Mouse (Mus musculus): Measurements from ENCODE around the gene Samd4.

Samd4 gene

GRCm38 (mm10) chr14:46955574-46956043 lies 73.0 kb downstream of the Samd4 start:
- DNase-seq (ENCODE audit: low spot score) = no peak

DNA sequence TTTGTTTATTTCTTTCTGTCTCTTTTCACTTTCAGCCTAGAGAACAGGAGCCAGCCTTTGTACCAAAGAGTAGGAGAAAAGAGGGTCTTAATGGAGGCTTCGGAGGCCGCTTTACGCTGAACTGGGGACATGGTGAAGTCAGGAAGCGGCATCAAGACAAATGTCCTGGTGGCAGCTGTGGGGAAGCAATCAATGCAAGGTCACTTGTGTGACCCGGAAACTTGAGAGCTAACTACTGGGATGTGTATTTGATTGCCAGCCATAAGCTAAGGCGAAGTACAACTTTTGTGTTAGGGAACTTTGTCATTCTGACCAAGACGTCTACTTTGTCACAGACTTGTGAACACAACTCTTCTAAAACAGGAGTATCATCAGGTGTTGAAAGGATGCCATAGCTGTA lies 73.5 kb downstream of the Samd4 start:
- no peak for DNase-seq (ENCODE audit: low spot score)

GRCm38 (mm10) chr14:46959166-46959721 lies 76.6 kb downstream of the Samd4 start:
- no peak for DNase-seq (ENCODE audit: low spot score)

- no peak for DNase-seq (ENCODE audit: low spot score)
Measured at GRCm38 (mm10) chr14:46959831-46960230, 77.2 kb downstream of the Samd4 start.

- DNase-seq (ENCODE audit: low spot score) = no peak
Measured at GRCm38 (mm10) chr14:46962832-46963231, 80.2 kb downstream of the Samd4 start.

GRCm38 (mm10) chr14:46964074-46964872 lies 81.6 kb downstream of the Samd4 start:
- DNase-seq (ENCODE audit: low spot score) = no peak

DNA sequence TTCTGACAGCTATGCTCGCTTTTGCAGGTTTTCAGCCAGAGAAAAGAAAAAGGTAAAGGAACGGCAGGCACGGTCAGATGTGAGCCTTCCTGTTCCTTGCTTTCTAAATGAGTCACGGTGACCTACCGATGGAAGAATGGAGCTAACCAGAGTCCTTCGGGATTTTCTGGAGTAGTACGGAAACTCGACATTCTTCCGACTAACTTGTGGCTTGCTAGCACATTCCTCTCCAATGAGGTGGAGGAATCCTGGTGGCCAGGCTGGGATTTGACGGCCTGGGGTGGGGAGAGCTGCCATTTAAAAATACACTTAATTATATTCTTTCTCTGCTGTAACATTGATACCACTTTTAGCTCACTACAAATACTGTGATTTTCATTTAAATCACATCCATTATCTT lies 83.6 kb downstream of the Samd4 start:
- no peak for DNase-seq (ENCODE audit: low spot score)

GRCm38 (mm10) chr14:46968046-46968445 lies 85.4 kb downstream of the Samd4 start:
- no peak for DNase-seq (ENCODE audit: low spot score)

GRCm38 (mm10) chr14:46970673-46971072 lies 88.0 kb downstream of the Samd4 start:
- DNase-seq (ENCODE audit: low spot score) = no peak

- DNase-seq (ENCODE audit: low spot score) = no peak
Measured at GRCm38 (mm10) chr14:46971802-46972201, 89.1 kb downstream of the Samd4 start.

DNA sequence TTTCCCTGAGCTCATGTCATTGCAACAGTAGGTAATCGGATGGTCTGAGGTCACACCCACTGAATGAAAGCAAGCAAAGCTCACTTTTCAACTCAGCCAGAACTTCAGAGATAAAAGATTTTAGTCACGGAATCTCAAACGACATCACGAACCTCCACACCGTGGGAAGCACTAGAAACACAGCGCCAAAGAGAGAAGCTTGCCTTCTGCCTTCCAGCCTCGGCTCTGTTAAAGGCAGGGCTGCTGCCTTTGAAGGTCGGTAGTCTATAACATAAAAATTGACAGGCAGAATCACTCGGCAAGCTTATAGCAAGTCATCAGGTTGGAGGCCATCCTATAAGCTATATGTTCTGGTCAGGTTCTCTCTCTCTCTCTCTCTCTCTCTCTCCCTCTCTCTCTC lies 92.2 kb downstream of the Samd4 start:
- DNase-seq (ENCODE audit: low spot score) = no peak

DNA sequence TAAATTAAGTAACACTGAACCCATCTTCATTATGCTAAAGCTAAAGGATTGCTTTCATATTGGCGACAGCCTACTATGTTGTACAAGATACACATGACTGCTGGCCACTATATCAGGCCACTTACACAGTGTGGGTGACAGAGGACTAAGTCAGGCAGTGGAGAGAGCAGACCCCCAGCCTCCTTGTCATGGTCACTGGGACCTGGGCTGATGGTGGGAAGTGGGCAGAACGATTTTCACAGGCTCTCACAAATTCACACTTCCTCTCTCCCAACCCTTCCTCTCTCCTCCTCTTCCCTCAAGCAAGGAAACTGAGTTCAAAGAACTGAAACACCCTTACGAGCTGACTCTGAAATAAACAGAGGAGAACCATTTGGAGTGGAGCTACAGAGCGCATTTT lies 93.3 kb downstream of the Samd4 start:
- no peak for DNase-seq (ENCODE audit: low spot score)

DNA sequence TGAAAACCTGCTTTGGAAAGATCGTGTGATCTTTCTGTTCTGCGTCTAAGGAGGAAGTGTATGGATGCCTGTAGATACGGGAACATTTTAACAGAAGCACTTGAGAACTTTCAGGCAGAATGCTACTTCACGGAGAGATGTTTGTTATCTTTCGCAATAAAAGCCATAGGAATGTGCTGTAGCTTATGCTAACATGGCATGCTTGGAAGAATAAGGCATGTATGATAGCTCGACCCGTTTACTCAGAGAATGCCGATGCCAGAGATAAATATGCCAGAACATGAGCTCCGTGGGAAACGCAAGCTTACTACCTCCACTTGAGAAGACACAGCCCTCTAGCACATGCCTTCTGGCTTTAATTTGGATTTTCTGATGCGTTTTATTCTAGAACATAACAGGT lies 94.1 kb downstream of the Samd4 start:
- no peak for DNase-seq (ENCODE audit: low spot score)

- DNase-seq (ENCODE audit: low spot score) = no peak
Measured at GRCm38 (mm10) chr14:46977660-46978059, 95.0 kb downstream of the Samd4 start.

- peak; percentile 39 for DNase-seq (ENCODE audit: low spot score)
Measured at GRCm38 (mm10) chr14:46979172-46979571, 96.5 kb downstream of the Samd4 start.

- DNase-seq (ENCODE audit: low spot score) = no peak
Measured at GRCm38 (mm10) chr14:46980736-46981438, 98.2 kb downstream of the Samd4 start.

GRCm38 (mm10) chr14:46982106-46982505 lies 99.5 kb downstream of the Samd4 start:
- DNase-seq (ENCODE audit: low spot score) = no peak

- no peak for DNase-seq (ENCODE audit: low spot score)
Measured at GRCm38 (mm10) chr14:46984542-46985125, 102.0 kb downstream of the Samd4 start.

DNA sequence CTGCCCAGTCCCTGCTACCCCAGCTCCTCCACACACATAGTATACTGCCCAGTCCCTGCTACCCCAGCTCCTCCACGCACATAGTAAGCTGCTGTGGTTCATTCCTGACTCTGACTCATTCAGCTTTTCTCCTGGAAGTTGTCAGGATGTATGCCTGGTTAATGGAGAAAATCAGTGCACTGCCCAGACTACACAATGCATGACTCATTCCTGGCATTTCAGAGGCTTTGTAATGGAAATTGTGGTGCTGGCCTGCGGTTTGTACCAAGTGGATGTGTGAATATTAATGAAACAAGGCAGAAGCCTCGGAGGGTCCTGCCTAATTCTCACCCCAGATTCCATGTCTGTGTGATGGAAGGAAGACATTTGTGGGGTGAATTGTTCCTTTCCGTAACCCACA lies 107.0 kb downstream of the Samd4 start:
- no peak for DNase-seq (ENCODE audit: low spot score)

GRCm38 (mm10) chr14:46990450-46990849 lies 107.8 kb downstream of the Samd4 start:
- DNase-seq (ENCODE audit: low spot score) = no peak

DNA sequence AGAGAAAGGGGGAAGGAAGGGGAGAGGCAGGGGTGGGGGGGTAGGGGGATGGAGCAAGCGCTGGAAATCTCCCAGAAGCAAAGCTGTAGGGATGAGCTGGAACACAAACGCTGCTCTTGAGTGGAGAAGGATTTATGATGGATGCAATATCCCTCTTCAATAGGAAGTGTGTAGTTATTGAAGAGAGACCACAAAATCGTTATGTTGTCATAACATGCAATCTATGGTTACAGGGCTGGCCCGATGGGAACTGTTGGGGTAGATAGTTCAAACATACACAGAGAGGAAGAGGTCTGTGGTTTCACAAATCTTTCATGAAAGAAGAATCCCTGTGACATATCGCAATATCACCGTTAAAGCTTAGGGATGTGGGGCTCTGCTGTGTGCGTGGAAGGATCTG lies 112.0 kb downstream of the Samd4 start:
- DNase-seq (ENCODE audit: low spot score) = no peak

GRCm38 (mm10) chr14:46999321-47000025 lies 116.8 kb downstream of the Samd4 start:
- DNase-seq (ENCODE audit: low spot score) = no peak
